ENCODE assay signal across 8 mouse cellular contexts in genomic region chr6:25808806-25809495, GRCm38 (mm10). TPM values are rescaled to one million over a fixed set of nuclear protein-coding genes. Genes with fewer than 3 reads are reported as not detected.
A peak's percentile ranks its signal among the peaks of the same experiment; 100 is the strongest.
DNase-seq lines count a peak whose midpoint lies in the region; ATAC-seq lines count a peak whose summit lies in the region.

Gene Pot1a, minus strand, starts transcription at chr6:25809246.

- H3K4me2 ChIP-seq in intestine, embryonic 14.5 days (ENCODE audit: low read length): peak within 1 kb of the TSS; percentile 77

- peak within 1 kb of the TSS; percentile 55 for H3K9ac ChIP-seq in intestine, embryonic 14.5 days (ENCODE audit: low read length)

- peak within 1 kb of the TSS; percentile 76 for H3K27ac ChIP-seq in intestine, embryonic 14.5 days (ENCODE audit: low read depth)

- H3K4me1 ChIP-seq in intestine, embryonic 14.5 days (replicated peaks; ENCODE audit: control insufficient read depth, insufficient read depth, low read length): peaks cover 7% of the 10 kb centered on the region

- H3K9me3 ChIP-seq in intestine, embryonic 14.5 days (ENCODE audit: control insufficient read depth, low read length): no peaks in the 10 kb centered on the region

- peak; percentile 94 to 95 for DNase-seq in adrenal gland, adult 18-20 months (ENCODE audit: low spot score in 2 of 2)
- peak; percentile 98 for DNase-seq in embryo, embryonic 11 days
- DNase-seq in gastrocnemius, postnatal 25 days: peak; percentile 92
- DNase-seq in intestine, embryonic 14.5 days (ENCODE audit: low spot score): peak; percentile 99
- DNase-seq in left cerebral cortex, postnatal 14 days (ENCODE audit: low spot score in 2 of 2): peak; percentile 97
- peak; percentile 99 for DNase-seq in mesoderm, embryonic 11.5 days (ENCODE audit: low read depth, low spot score)
- DNase-seq in right cerebral cortex, postnatal 36 days (ENCODE audit: low spot score in 2 of 2): peak; percentile 95 to 96
- DNase-seq in yolk sac, embryonic 10.5 days (ENCODE audit: low spot score): peak; percentile 94

- no peaks in the 10 kb centered on the region for H3K27me3 ChIP-seq in intestine, embryonic 14.5 days (replicated peaks; ENCODE audit: control insufficient read depth, insufficient read depth, low read length)

- intact Hi-C loops in left cerebral cortex, postnatal 14 days (cut with DNase I): no loop called here

- 1% methylated on average over 34 of the region's 34 CpGs for WGBS in intestine, embryonic 14.5 days

- peak within 1 kb of the TSS; percentile 43 for H3K4me3 ChIP-seq in intestine, embryonic 14.5 days (ENCODE audit: low read depth, low read length)

- peak; percentile 99 for ATAC-seq in intestine, embryonic 14.5 days (replicated peaks; ENCODE audit: low FRiP score, low TSS enrichment, low read depth)

- 0 out of 2 replicates have a peak, but pooled peaks cover 4% of the 10 kb centered on the region for H3K36me3 ChIP-seq in intestine, embryonic 14.5 days (ENCODE audit: control insufficient read depth, insufficient read depth, low read length)

RNA-seq across cellular contexts. Expression of gene Pot1a, which starts in this region (rescaled TPM):
- 1 to 10 TPM; 6.1 to 6.4 TPM for total RNA-seq in adrenal gland, adult 18-20 months (2021)
- 1 to 10 TPM; 6.2 to 6.5 TPM for total RNA-seq in gastrocnemius, postnatal 25 days (2021)
- 35.7 and 36.6 TPM in 2 replicates for polyA plus RNA-seq in intestine, embryonic 14.5 days (2014; fragmentation: Nextera tagmentation; extraction: Ambion mirVana)
- 10 to 100 TPM; 14.1 to 17.5 TPM for total RNA-seq in left cerebral cortex, postnatal 14 days (2021)

Comparison
In these comparisons a context has a peak if more than half of its experiments do, and no peak if none do; other contexts are left out.
1. Peak in every context shown above with its lines: DNase-seq, ATAC-seq, H3K4me3 ChIP-seq and H3K27ac ChIP-seq.